Mouse (Mus musculus): ENCODE results near the gene Tet3. TPM values are rescaled to one million over a fixed set of nuclear protein-coding genes. Genes with fewer than 3 reads are reported as not detected.
A peak's percentile ranks its signal among the peaks of the same experiment; 100 is the strongest.

The Tet3 gene
- polyA plus RNA-seq, 1 experiment, result 2.0 TPM

- peaks cover 17% of the 10 kb centered on the region for H3K4me1 ChIP-seq (ENCODE audit: control insufficient read depth, insufficient read depth, low read length)
- H3K27me3 ChIP-seq (ENCODE audit: control insufficient read depth, insufficient read depth, low read length), result no peaks in the 10 kb centered on the region
- H3K36me3 ChIP-seq (ENCODE audit: control insufficient read depth, insufficient read depth, low read length), result no peaks in the 10 kb centered on the region
- no peak overlapping the region for H3K27ac ChIP-seq (ENCODE audit: control insufficient read depth, insufficient read depth, low read depth, low read length)
- TF ChIP-seq CTCF (IDR thresholded peaks at IDR 0.05; ENCODE audit: control insufficient read depth, insufficient read depth, insufficient replicate concordance, low read depth, low read length), result no peak
- no peak for TF ChIP-seq POLR2A (IDR thresholded peaks at IDR 0.05; ENCODE audit: control insufficient read depth, low read depth, low read length)
- H3K4me3 ChIP-seq (ENCODE audit: control insufficient read depth, low read depth, low read length), result no peak overlapping the region
Observed at GRCm38 (mm10) chr6:83443441-83444340, 15.2 kb downstream of the Tet3 start.

- Histone ChIP-seq H3K4me1 (ENCODE audit: control insufficient read depth, insufficient read depth, low read length) (peaks cover 17% of the 10 kb centered on the region), H3K36me3 (ENCODE audit: control insufficient read depth, insufficient read depth, low read length) (no peaks in the 10 kb centered on the region), H3K27ac (ENCODE audit: control insufficient read depth, insufficient read depth, low read depth, low read length) (no peak overlapping the region), H3K27me3 (ENCODE audit: control insufficient read depth, insufficient read depth, low read length) (no peaks in the 10 kb centered on the region), H3K4me3 (ENCODE audit: control insufficient read depth, low read depth, low read length) (no peak overlapping the region)
- TF ChIP-seq CTCF (IDR thresholded peaks at IDR 0.05; ENCODE audit: control insufficient read depth, insufficient read depth, insufficient replicate concordance, low read depth, low read length) (no peak), POLR2A (IDR thresholded peaks at IDR 0.05; ENCODE audit: control insufficient read depth, low read depth, low read length) (no peak)
Observed at GRCm38 (mm10) chr6:83442639-83443038, 16.2 kb downstream of the Tet3 start.

- no peaks in the 10 kb centered on the region for H3K36me3 ChIP-seq (ENCODE audit: control insufficient read depth, insufficient read depth, low read length)
Observed at GRCm38 (mm10) chr6:83441259-83442061, 17.4 kb downstream of the Tet3 start.

DNA sequence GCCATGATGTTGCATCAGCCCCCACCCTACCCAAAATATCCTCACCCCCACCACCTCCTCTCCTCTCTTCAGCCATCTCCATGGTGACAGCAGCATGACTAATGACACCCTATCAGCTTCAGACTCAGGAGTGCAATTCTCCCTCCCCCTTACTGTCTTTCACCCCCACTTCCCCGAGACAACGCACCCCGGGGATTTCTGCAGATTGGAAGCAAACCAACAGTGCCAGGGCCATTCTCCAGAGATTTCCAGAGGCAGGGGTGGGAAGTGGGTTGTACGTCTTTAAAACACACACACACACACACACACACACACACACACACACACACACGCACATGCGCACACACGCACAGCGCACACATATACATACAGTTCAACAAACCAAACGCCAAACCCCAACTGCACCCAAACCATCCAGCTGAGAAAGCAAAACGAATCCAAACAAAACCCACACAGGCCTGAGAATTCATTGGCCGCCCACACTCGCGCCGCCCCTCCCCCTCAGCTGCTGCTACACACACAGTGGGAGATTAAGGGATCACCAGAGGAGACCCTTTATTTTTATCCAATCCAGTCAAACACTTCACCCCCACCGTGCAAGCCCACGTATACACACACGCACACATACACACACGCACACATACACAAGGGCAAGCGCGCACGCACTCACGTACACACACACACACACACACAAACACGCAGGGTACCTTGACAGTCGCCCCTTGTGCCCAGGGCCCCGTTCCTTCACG lies 18.2 kb downstream of the Tet3 start:
- Histone ChIP-seq H3K27ac (ENCODE audit: control insufficient read depth, insufficient read depth, low read depth, low read length) (no peak overlapping the region; the same call in 1 of the 2 replicates), H3K27me3 (ENCODE audit: control insufficient read depth, insufficient read depth, low read length) (no peaks in the 10 kb centered on the region), H3K36me3 (ENCODE audit: control insufficient read depth, insufficient read depth, low read length) (no peaks in the 10 kb centered on the region), H3K4me3 (ENCODE audit: control insufficient read depth, low read depth, low read length) (peak overlapping the region; percentile 78), H3K4me1 (ENCODE audit: control insufficient read depth, insufficient read depth, low read length) (peaks cover 17% of the 10 kb centered on the region)
- TF ChIP-seq CTCF (IDR thresholded peaks at IDR 0.05; ENCODE audit: control insufficient read depth, insufficient read depth, insufficient replicate concordance, low read depth, low read length) (no peak; the same call in 1 of the 2 replicates), POLR2A (IDR thresholded peaks at IDR 0.05; ENCODE audit: control insufficient read depth, low read depth, low read length) (no peak)

More at GRCm38 (mm10) chr6:83441259-83442061, 17.4 kb downstream of the Tet3 start:
- Histone ChIP-seq H3K4me1 (ENCODE audit: control insufficient read depth, insufficient read depth, low read length) (peaks cover 17% of the 10 kb centered on the region), H3K27me3 (ENCODE audit: control insufficient read depth, insufficient read depth, low read length) (no peaks in the 10 kb centered on the region), H3K27ac (ENCODE audit: control insufficient read depth, insufficient read depth, low read depth, low read length) (peak overlapping the region; percentile 63), H3K4me3 (ENCODE audit: control insufficient read depth, low read depth, low read length) (peak overlapping the region; percentile 78)
- TF ChIP-seq POLR2A (IDR thresholded peaks at IDR 0.05; ENCODE audit: control insufficient read depth, low read depth, low read length) (peak; percentile 36; the same call in 1 of the 2 replicates), CTCF (IDR thresholded peaks at IDR 0.05; ENCODE audit: control insufficient read depth, insufficient read depth, insufficient replicate concordance, low read depth, low read length) (no peak)

GRCm38 (mm10) chr6:83440197-83440509 lies 18.7 kb downstream of the Tet3 start:
- TF ChIP-seq POLR2A (IDR thresholded peaks at IDR 0.05; ENCODE audit: control insufficient read depth, low read depth, low read length) (no peak), CTCF (IDR thresholded peaks at IDR 0.05; ENCODE audit: control insufficient read depth, insufficient read depth, insufficient replicate concordance, low read depth, low read length) (no peak)
- H3K27ac ChIP-seq (ENCODE audit: control insufficient read depth, insufficient read depth, low read depth, low read length), result no peak overlapping the region
- no peaks in the 10 kb centered on the region for H3K36me3 ChIP-seq (ENCODE audit: control insufficient read depth, insufficient read depth, low read length)
- no peak overlapping the region for H3K4me3 ChIP-seq (ENCODE audit: control insufficient read depth, low read depth, low read length)
- no peaks in the 10 kb centered on the region for H3K27me3 ChIP-seq (ENCODE audit: control insufficient read depth, insufficient read depth, low read length)
- H3K4me1 ChIP-seq (ENCODE audit: control insufficient read depth, insufficient read depth, low read length), result peaks cover 17% of the 10 kb centered on the region

DNA sequence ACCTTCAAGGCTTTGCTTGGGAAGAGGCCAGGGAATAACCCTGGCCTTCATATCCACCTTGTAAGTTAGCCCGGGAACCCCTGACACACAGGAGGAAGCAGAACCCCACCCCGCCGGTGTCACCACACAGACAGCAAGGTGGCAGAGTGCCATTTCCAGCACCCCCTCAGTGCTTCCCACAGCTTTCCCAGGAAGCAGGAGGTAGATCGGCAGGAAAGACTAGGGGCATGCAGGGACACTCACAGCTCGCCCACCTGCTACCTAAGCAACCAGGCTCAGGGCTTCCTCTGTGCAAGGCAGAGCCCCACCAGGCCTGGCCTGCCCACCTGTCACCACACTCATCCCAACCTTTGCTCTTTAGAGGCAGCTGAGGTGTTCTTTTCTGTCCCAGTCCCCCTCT lies 19.1 kb downstream of the Tet3 start:
- Histone ChIP-seq H3K36me3 (ENCODE audit: control insufficient read depth, insufficient read depth, low read length) (no peaks in the 10 kb centered on the region), H3K4me1 (ENCODE audit: control insufficient read depth, insufficient read depth, low read length) (peaks cover 17% of the 10 kb centered on the region), H3K27me3 (ENCODE audit: control insufficient read depth, insufficient read depth, low read length) (no peaks in the 10 kb centered on the region), H3K27ac (ENCODE audit: control insufficient read depth, insufficient read depth, low read depth, low read length) (no peak overlapping the region), H3K4me3 (ENCODE audit: control insufficient read depth, low read depth, low read length) (no peak overlapping the region)
- TF ChIP-seq CTCF (IDR thresholded peaks at IDR 0.05; ENCODE audit: control insufficient read depth, insufficient read depth, insufficient replicate concordance, low read depth, low read length), result no peak
- no peak for TF ChIP-seq POLR2A (IDR thresholded peaks at IDR 0.05; ENCODE audit: control insufficient read depth, low read depth, low read length)
